Mouse (Mus musculus): ENCODE measurements around the gene Elp4.

Elp4 gene

DNA sequence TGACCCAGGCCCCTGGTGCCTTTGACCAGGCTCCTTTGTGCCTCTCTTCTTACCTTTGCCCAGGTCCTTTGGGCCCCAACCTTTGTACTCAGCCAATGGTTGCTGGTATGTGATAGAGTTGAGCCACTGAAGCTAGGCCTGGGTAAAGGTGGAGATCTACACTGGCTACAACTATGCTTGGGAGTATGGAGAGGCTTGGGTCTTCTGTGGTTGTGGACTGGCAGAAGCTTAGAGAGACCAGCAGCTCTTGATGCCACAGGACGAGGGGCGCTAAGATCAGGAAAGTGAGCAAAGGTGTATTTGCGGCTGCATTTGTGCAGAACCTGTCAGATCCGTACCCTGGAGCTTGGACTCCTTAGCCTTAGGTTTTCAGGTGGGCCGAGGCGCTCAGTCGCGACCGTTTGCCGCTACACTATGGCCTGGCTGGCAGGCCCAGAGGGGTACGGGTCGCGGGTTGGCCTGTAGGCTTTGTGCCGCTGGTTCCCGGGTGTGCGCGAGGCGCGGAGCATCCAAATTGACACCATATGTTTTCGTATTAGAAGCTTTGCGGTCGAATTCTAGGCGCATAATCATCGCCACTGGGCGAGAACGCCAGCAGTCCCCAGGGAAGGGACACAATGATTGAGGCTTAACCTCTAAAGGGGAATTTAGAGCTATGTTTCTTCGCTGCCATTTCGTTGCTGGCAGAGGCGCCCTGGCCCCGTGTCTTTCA is 223.2 kb downstream of the Elp4 start:
- DNase-seq = peak; percentile 69

DNA sequence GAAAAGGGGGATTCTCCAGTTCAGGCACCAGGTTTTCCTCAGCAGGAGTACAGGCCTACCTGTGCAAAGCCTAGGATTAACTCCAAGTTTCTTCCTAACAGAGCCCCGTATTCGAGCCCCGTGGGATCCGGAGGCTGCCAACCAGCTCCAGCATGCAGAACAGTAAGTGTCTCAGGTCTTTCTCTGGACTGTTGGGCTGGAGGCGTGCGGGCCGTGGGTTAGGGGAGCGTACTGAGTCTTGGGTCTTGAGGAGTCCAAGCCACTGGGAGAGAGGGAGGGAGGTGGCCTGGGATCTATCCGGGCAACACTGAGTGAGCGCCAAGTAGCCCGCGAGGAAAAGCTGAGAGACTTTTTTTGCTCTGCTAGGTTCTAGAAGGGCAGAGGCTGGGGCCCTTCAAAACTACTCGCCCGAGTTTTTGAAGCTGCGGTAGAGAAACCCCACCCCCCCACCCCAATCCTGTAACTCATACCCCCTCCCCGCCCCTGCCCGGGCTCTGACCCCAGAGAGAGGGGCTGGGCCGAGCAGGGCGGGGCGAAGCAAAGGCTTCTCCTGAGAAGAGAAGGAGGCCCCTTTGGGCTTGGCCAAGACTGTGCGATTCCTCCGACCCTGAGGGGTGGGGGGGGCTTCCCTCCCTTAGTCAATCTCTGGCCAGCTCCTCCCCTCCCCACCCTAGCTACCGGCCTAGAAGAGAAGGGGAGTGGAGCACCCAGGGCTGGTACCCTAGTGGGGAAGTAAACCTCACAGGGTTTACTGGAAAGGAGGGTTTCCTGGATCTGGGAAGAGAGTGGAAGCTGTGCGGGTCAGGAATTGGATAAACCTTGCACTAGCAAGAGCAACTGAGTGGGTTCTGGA is 224.0 kb downstream of the Elp4 start:
- no peak for DNase-seq

DNA sequence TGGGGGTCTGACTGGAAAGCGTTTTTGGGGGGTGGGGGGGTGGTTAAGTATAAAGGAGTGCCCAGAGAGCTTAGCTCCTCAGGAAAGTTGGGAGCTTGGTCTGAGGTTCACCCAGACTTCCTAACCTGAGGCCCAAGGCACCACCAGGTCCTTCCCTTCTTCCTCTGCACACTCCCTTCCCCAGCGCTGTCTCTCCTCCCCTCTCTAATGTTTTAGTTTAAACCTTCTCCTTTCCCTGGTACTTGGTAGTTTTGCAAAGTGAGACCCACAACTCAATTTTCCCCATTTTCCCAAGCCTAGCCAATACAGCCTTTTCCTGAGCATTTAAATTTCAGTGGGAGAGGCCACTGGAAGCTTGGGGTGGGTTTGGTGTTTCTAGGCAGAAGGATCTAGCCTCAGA is 225.0 kb downstream of the Elp4 start:
- DNase-seq = no peak

DNA sequence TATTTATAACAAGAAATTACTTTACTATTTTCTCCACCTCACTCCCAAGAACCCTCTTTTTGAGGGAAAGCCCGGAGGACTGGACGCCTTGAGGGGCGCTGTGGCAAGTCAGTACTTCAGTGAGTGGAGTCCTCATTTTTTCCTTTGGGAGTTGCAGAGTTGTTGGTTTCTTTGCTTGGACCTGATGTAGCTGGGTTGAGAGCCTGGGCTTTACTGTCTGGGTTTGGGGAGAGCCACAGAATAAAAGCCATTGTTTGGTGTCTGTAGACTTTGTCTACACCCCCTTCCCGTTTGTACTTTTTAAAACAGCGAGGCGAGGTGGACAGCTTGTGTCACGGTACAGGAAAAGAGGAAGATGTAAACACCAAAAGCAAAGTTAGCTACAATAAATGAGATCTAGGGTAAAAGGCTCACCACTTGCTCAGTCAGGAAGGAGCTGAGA is 225.5 kb downstream of the Elp4 start:
- no peak for DNase-seq

DNA sequence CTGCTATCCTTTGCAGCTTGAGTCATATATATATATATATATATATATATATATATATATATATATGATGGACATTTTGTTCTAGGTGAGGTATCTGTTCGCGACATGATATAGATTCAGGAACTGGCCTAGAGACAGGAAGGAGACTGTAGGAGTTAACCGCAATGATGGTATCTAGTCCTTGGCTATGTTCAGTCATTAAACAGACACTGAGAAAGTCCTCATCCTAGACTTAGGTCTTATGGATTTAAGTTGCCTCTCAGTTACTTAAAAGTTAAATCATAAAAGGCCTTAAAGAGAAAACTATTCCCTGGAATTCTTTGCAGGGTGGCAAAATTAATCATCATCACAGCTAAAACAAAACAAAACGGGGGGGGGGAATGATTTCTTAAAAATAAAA is 226.1 kb downstream of the Elp4 start:
- DNase-seq = no peak

DNA sequence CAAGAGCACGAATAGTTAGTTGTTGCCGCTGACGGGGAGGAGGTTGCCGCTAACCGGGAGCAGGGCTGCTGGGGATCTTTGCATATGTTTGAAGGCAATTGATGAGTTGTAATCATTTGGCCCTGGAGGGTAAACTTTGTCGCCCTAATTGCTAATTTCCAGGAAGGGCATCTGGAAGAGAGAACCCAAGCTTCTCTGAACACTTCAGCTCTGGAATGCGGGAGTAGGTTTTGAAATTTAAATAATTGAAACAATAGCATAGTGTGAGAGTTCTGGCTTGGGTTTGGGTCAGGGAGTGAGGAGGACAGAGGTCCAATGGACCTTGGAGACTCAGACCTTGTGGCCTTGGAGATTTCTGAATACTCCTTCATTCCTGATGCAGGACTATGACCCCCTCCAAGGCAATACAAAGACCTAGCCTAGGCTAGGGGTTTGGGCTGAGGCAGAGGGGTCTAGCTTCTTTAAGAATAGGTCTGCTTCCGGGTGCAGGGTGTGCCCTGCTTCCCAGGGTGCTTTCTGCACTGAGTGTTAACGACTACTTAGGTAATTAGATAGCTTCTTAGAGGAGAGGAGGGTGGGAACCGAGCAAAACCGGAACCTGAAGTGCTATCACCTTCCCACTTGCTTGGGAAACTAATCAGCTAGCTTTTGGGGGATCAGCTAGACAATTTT is 226.8 kb downstream of the Elp4 start:
- DNase-seq = no peak

DNA sequence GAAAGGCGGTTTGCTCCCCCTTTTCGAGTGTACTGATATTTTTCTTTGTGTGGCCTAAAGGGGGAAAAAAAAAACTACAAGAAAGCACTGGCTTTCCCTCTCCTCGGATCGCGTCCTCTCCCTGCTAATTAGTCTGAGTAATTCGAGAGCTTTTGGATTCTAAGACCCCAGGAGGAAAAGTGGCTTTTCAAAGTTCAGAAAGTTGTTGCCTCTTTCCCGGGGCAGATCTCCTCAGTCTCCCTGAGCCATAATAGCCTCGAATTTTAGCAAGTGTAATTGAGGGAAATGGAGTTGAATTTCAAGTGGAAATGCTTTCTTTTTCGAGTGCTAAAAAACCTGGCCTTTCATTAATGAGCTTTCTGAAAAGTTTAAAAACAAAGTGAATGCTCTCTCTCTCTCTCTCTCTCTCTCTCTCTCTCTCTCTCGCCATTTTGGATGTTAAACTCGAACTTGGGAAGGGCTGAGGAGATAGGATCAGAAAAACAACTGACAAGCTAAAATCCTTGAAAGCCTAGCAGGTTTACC is 227.4 kb downstream of the Elp4 start:
- peak; percentile 30 for DNase-seq

DNA sequence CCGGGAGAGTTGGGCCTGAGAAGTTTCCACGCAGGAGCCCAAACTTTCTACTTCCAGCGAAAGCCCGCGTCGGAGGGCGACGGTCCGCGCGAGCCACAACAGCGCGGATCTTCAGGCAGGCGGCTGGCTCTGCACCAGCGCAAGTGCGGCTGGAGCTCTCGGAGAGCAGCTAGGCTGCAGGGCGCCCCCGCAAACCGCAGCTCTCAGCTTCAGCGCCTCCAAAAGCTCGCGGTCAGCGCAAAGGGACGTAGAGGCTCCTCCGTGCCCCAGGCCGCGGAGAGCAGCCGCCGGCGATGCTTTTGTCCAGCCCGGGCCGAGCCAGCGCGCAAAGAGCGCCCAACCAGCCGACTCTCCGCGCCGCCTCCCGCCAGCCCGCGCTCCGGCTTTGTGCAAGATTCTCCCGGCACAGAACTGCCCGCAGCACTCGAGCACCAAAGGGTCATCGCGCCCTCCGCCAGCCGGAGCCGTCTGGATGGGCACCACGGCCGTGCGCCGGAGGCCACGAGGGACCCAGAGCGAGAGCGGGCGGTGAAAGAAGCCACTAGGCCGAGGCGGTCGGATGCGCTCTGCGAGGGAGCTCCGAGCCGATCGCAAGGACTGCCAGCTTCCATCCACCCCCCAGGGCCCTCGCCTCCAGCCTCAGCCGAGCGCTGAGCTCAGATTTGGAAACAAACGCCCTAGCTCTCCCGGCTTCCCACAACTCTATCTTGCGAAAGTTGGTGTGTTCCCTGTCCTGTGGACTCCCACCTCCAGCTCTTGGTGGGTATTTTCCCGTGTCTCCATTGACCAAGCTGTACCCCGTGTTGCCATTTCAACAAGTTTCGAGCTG is 228.1 kb downstream of the Elp4 start:
- DNase-seq = peak; percentile 66

DNA sequence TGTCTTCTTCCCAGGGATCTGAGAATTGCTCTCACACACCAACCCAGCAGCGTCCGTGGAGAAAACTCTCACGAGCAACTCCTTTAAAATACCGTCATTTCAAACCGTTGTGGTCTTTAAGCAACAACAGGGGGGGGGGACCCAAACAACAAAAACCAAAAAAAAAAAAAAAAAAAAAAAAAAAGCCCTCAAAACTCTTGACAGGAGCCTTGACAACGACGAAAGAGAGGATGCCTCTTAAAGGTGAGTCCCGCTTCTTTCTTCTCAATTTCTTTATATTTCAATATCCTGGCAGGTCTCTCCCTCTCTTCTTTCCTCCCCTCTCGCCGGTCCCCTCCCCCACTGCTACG is 228.7 kb downstream of the Elp4 start:
- DNase-seq = no peak

DNA sequence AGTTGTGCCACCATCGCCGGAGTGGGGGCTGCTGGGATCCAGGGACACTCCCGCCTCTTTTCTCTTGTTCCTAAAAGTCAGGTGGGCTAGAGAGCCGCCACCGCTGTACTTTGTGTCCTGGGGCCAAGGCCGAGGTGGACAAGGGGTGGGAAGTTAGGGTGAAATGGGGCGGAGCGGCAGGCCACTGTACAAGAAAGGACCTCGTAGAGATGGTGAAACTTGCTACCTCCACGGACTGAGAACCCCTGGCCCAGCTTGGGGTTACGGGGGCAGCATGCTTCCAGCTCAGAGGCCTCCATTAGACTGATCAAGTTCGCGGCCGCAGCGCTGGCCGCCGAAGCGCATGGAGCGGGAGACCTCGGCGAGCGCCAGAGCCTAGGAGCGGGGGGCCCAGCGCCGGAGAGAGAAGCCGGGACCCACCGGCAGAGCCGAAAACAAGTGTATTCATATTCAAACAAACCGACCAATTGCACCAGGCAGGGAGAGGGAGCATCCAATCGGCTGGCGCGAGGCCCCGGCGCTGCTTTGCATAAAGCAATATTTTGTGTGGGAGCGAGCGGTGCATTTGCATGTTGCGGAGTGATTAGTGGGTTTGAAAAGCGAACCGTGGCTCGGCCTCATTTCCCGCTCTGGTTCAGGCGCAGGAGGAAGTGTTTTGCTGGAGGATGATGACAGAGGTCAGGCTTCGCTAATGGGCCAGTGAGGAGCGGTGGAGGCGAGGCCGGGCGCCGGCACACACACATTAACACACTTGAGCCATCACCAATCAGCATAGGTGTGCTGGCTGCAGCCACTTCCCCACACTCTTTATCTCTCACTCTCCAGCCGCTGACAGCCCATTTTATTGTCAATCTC is 229.3 kb downstream of the Elp4 start:
- peak; percentile 91 for DNase-seq

DNA sequence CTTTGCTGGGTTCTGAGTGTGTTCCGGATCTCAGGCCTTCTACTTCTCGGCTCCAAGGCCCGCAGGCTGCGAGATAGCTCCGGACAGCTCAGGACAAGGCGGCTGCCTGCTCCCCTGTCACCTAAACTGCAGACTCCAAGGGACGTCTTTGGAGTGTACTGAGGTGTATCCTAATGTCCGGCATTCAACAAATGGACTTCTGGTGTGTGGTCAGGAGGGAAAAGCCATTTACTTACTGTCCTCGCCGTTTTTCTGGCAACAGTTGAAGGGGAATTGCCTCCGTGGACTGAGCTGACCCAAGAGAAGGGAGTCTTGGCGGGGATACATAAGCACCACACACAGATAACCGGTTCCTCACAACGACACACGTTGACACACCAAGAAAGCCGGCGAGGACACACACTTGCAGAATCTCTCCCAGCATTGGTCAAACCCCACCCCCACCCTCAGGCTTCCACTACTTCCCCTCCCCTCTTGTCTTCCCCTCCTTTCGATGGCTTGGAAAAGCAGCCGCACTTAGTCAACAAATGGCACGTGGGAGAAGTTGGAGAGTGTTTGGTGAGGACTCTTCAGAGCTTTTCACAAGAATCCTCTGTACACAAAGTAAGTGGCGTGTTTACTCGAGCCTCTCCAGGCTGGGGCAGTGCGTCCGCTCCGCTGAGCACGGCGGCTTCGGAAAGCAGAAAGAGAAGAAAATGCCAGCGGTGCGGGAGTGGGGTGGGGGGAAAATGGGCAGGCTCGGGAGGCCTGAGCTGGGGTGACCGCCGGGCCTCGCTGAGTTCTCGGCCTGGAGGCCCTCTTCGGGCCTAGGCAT is 230.1 kb downstream of the Elp4 start:
- DNase-seq = peak; percentile 66

DNA sequence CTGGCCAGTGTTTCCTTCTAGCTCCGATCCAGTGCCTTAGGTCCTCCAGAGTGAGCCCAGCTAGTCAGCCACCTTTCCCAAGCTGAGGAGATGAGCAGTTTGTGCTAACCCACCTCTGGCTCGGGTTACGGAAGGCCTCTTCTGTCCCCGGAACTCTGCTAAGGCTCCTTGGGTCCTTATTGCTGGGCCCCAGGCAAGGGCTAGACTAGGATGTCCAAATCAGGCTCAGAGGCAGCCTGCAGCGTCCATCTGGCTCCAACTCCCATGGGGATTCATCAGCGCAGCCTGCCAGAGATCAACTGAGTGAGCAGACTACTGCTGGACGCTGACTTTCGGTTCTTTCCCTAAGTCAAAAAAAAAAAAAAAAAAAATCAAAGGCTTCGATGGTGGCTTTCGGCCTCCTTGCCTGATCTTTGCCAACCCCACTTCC is 230.7 kb downstream of the Elp4 start:
- peak; percentile 79 for DNase-seq

DNA sequence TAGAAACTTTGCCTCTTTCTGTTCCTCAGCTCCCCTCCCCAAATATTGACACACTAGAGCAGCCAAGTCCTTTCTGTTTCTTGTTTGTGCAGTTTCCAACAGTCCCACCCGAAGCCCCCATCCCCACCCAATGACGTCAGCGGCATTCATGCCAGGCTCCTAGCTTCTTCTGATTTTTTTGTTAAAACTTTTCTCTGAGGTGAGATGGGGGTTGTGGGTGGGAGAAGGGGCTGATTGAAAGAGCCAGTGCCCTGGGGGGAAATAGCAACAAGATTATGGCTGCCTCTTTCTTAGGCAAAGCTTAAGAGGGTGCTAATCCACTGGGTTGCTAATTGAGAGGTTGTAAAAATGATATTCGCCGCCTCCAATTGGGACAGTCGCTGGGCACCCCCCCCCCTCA is 231.3 kb downstream of the Elp4 start:
- DNase-seq = peak; percentile 46

DNA sequence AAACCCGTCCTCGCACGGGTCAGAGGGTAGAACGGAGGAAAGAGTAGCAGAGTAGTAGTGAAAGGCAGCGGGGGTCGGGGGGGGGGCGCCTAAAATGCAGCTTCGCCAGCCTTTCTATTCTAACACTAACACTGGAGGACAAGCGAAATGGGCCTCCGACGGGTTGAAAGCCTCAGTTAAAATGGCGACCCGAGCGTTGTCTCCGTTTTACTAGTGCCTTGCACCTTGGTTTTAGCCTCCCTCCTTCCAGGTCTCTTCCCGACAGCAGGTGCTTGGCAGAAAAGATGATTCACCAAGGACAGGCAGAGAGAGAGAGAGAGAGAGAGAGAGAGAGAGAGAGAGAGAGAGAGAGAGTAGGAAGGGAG is 231.8 kb downstream of the Elp4 start:
- DNase-seq = peak; percentile 44

DNA sequence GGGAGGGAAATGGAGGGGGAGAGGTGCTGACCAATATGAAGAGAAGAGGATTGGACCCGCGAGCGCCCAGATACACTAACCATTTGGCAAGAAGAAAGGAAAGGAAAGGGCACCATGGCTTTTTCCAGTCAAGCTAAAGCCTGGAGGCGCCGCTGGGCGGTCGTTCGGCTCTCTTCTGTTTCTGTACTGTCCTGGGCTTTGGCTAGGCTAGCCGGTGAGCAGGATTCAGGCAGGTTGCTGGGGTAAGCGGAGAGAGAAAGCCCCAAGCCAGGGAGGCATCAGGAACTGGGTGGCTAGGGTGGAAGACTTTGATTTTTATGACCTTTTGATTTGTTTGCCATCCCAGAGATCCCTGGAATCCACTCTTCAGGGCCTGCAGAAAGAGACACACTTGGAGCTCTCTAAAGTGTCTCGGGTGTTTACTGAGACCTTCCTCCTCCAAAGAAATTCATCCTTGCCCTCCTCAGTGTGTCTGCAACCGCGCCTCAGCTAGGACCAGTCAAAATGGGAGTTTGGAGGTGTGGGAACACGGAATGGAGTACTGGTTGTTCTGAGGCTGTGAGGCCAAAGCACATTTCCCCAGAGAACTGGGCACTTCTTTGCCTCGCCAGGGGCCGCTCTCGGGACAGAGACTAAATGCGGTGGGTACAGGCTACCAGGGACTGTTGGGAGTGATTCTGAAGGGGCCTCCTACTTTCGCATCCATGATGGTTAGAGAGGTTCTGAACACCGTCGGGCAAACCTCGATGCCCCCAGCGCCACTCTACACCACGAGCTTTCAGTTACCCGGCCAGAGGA is 232.4 kb downstream of the Elp4 start:
- peak; percentile 57 for DNase-seq

DNA sequence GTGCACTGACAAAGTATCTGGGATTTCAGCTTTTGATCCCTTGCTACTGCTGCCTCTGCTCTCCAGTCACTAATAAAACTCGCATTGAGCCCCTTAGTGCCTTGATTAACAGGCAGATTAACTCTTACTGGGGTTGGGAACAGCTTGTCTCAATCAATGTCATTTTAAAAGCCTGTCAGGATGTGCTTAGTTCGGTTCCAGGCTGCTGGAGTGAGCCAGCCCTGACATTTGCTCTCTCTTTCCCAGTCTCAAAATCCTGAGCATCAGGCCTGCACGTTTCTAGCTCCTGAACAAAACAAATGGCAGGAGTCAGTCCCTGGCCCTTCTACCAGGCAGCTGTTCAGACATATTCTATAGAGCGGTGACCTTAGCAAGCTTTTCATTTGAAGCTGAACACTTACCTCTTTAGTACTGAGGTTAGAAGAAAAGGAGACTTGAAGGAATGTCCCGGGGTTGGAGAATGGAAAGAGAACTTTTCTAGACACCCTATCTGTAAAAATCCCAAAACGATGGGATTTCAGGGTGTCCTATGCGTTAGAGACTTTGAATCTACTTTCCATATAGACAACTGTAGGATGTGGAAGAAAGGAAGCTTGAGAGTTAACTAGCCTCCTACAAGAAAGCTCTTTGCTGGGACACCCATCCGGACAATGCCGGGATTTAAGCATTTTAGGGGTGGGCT is 233.1 kb downstream of the Elp4 start:
- peak; percentile 46 for DNase-seq

DNA sequence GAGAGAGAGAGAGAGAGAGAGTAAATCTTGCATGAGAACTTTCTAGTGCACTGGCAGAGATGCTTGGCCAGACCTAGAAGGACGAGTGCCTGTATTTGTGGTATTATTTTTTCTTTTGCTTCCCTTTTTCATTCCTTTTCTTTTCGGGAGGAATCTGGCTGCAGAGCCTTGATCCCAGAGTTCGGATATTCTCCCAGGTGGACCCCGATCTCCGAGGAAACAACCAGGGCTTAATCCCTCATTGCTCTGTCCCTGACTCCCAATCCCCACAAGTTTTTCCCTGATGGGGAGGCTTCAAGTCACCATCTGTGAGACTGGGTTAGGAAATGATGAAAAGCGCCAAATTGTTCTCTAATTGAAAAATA is 233.7 kb downstream of the Elp4 start:
- peak; percentile 41 for DNase-seq

DNA sequence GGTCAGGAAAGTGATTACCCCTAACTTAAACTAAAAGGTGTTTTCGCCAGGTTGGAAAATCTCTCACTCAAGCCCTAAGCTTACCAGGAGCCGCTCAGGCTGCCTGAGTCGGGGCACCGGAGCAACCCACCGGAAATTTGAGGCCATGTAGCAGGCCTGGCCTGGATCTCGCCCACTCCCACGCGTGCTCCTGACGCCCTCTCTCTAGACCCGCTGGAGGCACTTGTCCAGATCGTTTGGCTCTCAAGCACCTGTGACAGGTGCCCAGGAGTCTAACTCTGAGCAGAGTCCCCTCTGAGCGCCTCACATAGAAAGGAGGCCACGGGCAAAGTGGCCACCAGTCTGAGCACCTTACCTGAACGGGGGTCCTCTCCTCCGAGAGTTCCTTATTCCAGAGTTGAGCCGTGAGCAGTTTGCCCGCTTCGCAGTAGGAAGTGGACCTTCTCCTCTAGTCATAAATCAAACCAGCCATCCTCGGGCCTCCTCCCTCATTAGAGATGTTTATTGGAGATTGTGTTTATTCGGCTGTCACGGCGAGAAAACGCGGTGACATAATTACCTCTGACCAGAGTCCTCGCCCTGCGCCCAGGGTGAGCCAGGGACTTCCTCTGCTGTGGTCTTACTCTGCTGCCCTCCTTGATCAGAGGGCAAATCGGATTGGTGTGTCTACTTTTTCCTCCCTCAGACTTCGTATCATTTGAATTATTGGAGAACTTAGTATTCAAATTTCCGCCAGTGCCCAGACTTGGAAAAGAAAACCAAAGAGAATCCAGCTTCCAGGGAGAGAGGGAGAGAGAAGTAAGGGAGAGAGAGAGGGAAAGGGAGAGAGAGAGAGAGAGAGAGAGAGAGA is 234.3 kb downstream of the Elp4 start:
- peak; percentile 47 for DNase-seq

Measured in cerebellum, adult 8-10 months (tissue).